Mouse (Mus musculus) gastrocnemius, postnatal 25 days (tissue): ENCODE results near the gene Elmo3. TPM values are rescaled to one million over a fixed set of nuclear protein-coding genes. Genes with fewer than 3 reads are reported as not detected.
"Not testable (repeated sequence)": the region's sequence is repeated elsewhere in the genome, so short reads cannot be mapped to it uniquely, and the experiment has no call there.

Source experiments
- DNase-seq: peaks from one replicate; pipeline ENCODE4 v3.0.0; 2022
- total RNA-seq, 2 experiments: library from RNA; stranded (reverse); gene quantifications; 1 replicate in 1 of 2; 2 replicates in 1 of 2; pipeline ENCODE4 v1.2.3; 2021

The Elmo3 gene
- total RNA-seq, 2 experiments from 2014 or later, result 0.49 to 0.99 TPM

GRCm38 (mm10) chr8:105276292-105277120 is 28.9 kb upstream of the Elmo3 start:
- peak; percentile 58 for DNase-seq

GRCm38 (mm10) chr8:105278911-105279334 is 26.5 kb upstream of the Elmo3 start:
- DNase-seq, result peak; percentile 84

- DNase-seq, result no peak
Observed at GRCm38 (mm10) chr8:105280567-105280966, 24.8 kb upstream of the Elmo3 start.

- DNase-seq, result no peak
Observed at GRCm38 (mm10) chr8:105281821-105282220, 23.6 kb upstream of the Elmo3 start.

- DNase-seq, result no peak
Observed at GRCm38 (mm10) chr8:105282239-105282638, 23.2 kb upstream of the Elmo3 start.

GRCm38 (mm10) chr8:105283074-105283473 is 22.3 kb upstream of the Elmo3 start:
- peak; percentile 50 for DNase-seq

- DNase-seq, result no peak
Observed at GRCm38 (mm10) chr8:105285514-105285913, 19.9 kb upstream of the Elmo3 start.

- DNase-seq, result no peak
Observed at GRCm38 (mm10) chr8:105286907-105287306, 18.5 kb upstream of the Elmo3 start.

- DNase-seq, result no peak
Observed at GRCm38 (mm10) chr8:105288231-105288630, 17.2 kb upstream of the Elmo3 start.

- DNase-seq, result peak; percentile 89
Observed at GRCm38 (mm10) chr8:105288958-105289732, 16.3 kb upstream of the Elmo3 start.

GRCm38 (mm10) chr8:105289805-105290460 is 15.5 kb upstream of the Elmo3 start, which contains the start of gene 4931428F04Rik:
Gene 4931428F04Rik, minus strand, starts transcription at chr8:105289864.
- DNase-seq, result no peak

GRCm38 (mm10) chr8:105290554-105291314 is 14.7 kb upstream of the Elmo3 start:
- DNase-seq, result peak; percentile 63

- not testable (repeated sequence) for DNase-seq
Observed at GRCm38 (mm10) chr8:105291364-105291763, 14.0 kb upstream of the Elmo3 start.

GRCm38 (mm10) chr8:105291802-105292201 is 13.6 kb upstream of the Elmo3 start:
- not testable (repeated sequence) for DNase-seq

GRCm38 (mm10) chr8:105292471-105292870 is 12.9 kb upstream of the Elmo3 start:
- DNase-seq, result no peak

GRCm38 (mm10) chr8:105293405-105293804 is 12.0 kb upstream of the Elmo3 start:
- no peak for DNase-seq

- DNase-seq, result no peak
Observed at GRCm38 (mm10) chr8:105294776-105295175, 10.6 kb upstream of the Elmo3 start.

GRCm38 (mm10) chr8:105295256-105295655 is 10.1 kb upstream of the Elmo3 start:
- DNase-seq, result no peak

- no peak for DNase-seq
Observed at GRCm38 (mm10) chr8:105295895-105296573, 9.4 kb upstream of the Elmo3 start, which contains the start of gene Exoc3l. Gene Exoc3l, minus strand, starts transcription at chr8:105296101.

GRCm38 (mm10) chr8:105297511-105298192 is 7.7 kb upstream of the Elmo3 start, which contains the start of gene E2f4:
Gene E2f4, plus strand, starts transcription at chr8:105297663.
- peak; percentile 90 for DNase-seq
